Mouse (Mus musculus) left cerebral cortex, postnatal 10 days (tissue): ENCODE measurements at regions not wholly inside any gene's neighbourhood (a gene's known extent, or its start where the extent isn't known, plus 50 kb on each side); places are given as distances from the start of the nearest gene placed in this dataset.

Experiments used
- DNase-seq, 2 experiments: peaks; one replicate each; pipeline ENCODE4 v3.0.0; 2021 to 2022; ENCODE audit warnings: low spot score in 2 of 2, mixed read lengths in 1 of 2; ENCODE audit errors: extremely low spot score in 1 of 2
- intact Hi-C: fragments of 180-260 bp; cut with DNase I; formaldehyde crosslinking; loops from one replicate; pipeline ENCODE4 v1.15.1; 2025

- DNase-seq: no peak
- intact Hi-C loops: no loop called here
These were observed 837.5 kb upstream of the Chordc1 start for GRCm38 (mm10) chr9:17454397-17454796.

DNA sequence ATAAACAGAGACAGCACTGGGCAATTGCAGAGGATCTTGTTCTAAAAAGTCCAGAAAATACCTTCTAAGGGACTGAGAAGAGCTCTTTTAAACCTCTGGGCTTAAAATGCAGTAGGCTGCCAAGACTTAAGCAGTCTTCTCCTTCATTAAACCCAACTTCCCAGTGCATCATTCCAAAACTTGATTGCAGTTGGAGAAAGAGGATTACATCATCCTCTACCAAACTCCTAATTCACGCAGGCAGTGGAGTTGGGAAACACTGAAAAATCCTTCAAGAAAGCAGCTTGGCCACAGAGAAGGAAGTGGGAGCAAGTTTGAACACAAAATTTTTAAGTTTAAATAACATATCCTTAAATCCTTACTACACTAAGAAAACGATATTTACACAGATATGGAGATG lies 825.5 kb upstream of the Chordc1 start:
- no peak for DNase-seq
- intact Hi-C loops: no loop called here

DNA sequence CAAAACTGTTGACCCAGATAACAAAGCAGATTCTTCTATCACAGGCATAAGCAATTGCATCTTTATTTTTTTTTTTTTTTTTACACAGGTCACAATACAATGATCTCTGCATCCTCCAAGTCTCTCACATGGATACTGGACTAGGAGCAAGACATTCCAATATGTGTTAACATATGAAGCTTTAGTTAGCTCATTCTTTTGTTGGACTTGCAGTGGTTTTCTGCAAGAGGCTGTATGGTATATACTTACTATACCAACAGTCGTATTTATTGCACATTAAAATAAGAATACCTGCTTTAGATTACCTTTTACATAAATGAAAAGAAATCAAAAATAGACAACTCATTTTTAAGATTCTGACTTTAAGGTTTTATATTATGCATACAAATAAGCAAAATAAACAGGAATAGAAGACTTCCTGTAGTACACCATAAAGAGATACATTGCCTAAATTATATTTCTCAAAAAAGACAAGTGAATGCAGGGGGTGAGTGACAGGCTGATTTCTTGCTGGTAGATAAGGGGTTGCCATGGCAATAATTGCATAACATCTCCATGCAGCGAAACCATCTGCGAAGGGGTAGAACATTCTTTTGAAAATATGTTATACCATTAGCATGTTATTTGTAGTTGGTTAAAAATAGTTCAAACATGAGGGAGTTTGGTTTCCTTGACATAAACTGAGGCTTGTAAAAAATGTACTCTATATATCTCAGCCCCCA lies 807.1 kb upstream of the Chordc1 start:
- intact Hi-C loops: no loop called here
- peak in 1 of 2 experiments; percentile 65 for DNase-seq

DNA sequence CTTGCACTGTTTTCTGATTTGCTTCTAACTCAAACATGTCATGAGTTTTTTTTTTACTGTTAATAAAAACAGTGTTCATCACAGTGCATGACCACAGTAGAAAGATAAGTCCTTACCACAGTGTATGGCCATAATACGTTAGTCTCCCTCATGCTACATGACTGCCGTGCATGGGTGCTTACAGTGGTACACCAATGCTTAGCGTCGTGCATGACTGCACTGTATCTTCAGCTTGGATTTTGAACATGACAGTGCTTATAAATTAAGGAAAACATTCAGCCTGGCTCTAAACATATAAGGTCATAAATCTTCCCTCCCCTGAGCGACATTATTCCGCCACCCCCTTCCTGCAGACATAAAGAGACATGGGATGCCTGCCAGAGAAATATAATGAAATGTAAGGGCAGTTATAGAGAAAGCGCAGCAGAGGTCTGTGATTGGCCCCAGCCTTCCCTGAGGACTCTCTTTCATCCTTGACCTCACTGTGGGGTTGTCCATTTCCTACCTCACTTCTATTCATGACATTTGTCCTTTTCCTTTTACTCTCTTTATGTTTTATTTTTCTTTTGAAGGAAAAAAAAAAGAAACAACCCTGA lies 791.7 kb upstream of the Chordc1 start:
- DNase-seq: no peak
- intact Hi-C loops: no loop called here

GRCm38 (mm10) chr9:17508744-17509143 lies 783.2 kb upstream of the Chordc1 start:
- no peak for DNase-seq
- intact Hi-C loops: no loop called here

- intact Hi-C loops: no loop called here
- DNase-seq: no peak
These were observed 735.7 kb upstream of the Chordc1 start for GRCm38 (mm10) chr9:17556186-17556585.

- DNase-seq: no peak
- intact Hi-C loops: no loop called here
These were observed 734.1 kb upstream of the Chordc1 start for GRCm38 (mm10) chr9:17557611-17558370.

- intact Hi-C loops: no loop called here
- no peak for DNase-seq
These were observed 724.0 kb upstream of the Chordc1 start for GRCm38 (mm10) chr9:17567784-17568518.

- DNase-seq: no peak
- intact Hi-C loops: no loop called here
These were observed 704.4 kb upstream of the Chordc1 start for GRCm38 (mm10) chr9:17587558-17587957.

- intact Hi-C loops: no loop called here
- no peak for DNase-seq
These were observed 703.9 kb upstream of the Chordc1 start for GRCm38 (mm10) chr9:17587968-17588550.

- no peak for DNase-seq
- intact Hi-C loops: no loop called here
These were observed 680.8 kb upstream of the Chordc1 start for GRCm38 (mm10) chr9:17611146-17611545.

DNA sequence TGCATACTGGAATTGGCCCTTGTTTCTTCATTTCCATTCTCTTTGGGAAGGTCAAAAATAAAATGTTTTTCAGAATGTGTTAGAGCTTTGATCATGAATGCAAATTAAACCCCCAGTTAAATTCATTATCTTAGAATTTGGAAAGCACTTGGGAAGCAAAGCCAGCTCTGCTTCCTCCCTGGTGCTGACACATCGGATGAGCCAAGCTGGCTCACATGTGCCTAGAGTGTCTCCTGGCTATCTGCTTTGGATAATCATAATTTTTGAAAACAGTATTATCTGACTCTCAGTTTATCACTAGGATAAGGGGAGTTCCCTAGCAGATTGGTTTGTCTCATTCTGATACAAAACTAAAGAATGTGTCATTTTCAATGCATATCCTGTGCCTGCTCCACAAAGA lies 649.4 kb upstream of the Chordc1 start:
- no peak for DNase-seq

GRCm38 (mm10) chr9:17645882-17646626 lies 645.9 kb upstream of the Chordc1 start:
- intact Hi-C loops: no loop called here
- DNase-seq: no peak

More for the DNA sequence above, 649.4 kb upstream of the Chordc1 start:
- intact Hi-C loops: no loop called here

DNA sequence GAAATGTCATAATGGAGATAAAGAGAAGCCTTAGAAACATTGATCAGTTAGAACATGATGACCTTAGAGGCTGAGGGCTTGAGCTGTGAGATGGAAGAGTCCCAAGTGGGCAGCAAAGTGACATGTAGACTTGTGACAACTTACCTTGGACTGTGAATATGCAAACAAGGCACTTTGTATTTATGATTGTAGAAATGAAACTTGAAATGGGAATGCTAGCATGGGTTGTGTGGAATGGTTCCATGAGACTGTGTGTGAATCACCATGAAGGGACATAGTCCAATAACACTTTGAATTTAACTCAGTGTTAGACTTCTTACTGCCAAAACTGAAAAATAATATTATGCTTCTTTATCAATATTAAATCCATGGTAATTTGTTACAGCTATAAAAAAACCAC lies 638.1 kb upstream of the Chordc1 start:
- DNase-seq: no peak
- intact Hi-C loops: no loop called here

- intact Hi-C loops: no loop called here
- DNase-seq: no peak
These were observed 627.8 kb upstream of the Chordc1 start for GRCm38 (mm10) chr9:17664113-17664512.

DNA sequence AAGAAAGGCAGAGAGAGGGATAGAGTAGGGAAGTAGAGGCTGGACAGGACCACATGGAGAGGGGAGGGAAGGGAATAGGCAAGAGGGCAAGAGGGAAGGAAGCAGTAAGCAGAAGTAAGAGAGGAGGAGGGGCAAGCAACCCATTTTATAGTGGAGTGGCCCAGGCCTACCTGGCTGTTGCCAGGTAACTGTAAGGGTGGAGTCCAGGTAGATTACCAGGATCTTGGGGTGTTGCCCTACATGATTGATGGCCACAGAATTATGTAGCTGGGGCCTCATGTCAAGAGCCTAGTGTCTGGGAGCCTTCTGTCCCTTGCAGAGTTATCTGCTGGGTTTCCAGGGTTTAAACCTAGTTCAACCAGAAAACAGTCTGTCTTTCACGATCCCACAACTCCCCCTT lies 623.7 kb upstream of the Chordc1 start:
- DNase-seq: no peak
- intact Hi-C loops: no loop called here

DNA sequence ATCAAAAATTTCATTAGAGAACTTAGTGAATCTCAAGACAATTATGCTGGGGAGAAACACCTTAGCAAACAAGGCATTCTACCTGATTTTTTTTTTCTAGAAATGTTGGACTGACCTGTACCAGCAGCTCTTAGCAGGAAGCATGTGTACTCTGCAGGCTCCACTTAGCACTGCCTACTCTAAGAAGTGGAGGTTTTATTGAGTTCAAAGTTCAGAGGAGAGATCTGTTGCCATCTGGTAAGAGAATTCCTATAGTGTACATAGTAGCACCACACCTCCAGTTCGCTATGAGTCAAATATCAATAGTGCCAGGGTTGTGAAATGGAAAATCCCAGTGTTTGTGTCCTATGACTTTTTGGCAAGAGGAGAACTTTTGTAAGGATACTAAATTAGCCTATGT lies 616.4 kb upstream of the Chordc1 start:
- no peak for DNase-seq

More for the DNA sequence above, 616.4 kb upstream of the Chordc1 start:
- intact Hi-C loops: no loop called here
